Mouse (Mus musculus): ENCODE data around the gene Nphp1. TPM values are rescaled to one million over a fixed set of nuclear protein-coding genes. Genes with fewer than 3 reads are reported as not detected.

Gene Nphp1
- total and polyA plus RNA-seq, 2 experiments from 2014 or later, result 8.9 to 21.3 TPM

- Histone ChIP-seq H3K4me2 (ENCODE audit: low read depth, low read length) (no peak overlapping the region), H3K4me1 (ENCODE audit: control insufficient read depth, insufficient read depth) (no peaks in the 10 kb centered on the region), H3K9ac (replicated peaks; ENCODE audit: low read depth, low read length) (no peak overlapping the region), H3K27ac (ENCODE audit: low read depth) (no peak overlapping the region), H3K4me3 (ENCODE audit: low read depth, low read length) (no peak overlapping the region), H3K27me3 (ENCODE audit: control insufficient read depth, insufficient read depth, low read length) (no peaks in the 10 kb centered on the region), H3K9me3 (replicated peaks; ENCODE audit: control insufficient read depth, low read length) (no peaks in the 10 kb centered on the region), H3K36me3 (replicated peaks; ENCODE audit: control insufficient read depth, insufficient read depth, low read length) (no peaks in the 10 kb centered on the region)
- no peak for TF ChIP-seq EP300 (IDR thresholded peaks at IDR 0.05; ENCODE audit: low read depth)
- no peak for TF ChIP-seq CTCF (IDR thresholded peaks at IDR 0.05; ENCODE audit: low read depth)
- no peak for ATAC-seq (ENCODE audit: insufficient read depth, low read depth)
- WGBS, result 79% methylated on average over 3 of the region's 3 CpGs
- DNase-seq (ENCODE audit: low spot score), result no peak
Measured at GRCm38 (mm10) chr2:127714726-127715125, 74.0 kb downstream of the Nphp1 start.

GRCm38 (mm10) chr2:127708792-127709191, 79.9 kb downstream of the Nphp1 start:
- H3K4me2 ChIP-seq (ENCODE audit: low read depth, low read length), result no peak overlapping the region
- ATAC-seq (ENCODE audit: insufficient read depth, low read depth) (no peak), DNase-seq (ENCODE audit: low spot score) (no peak)
- no peak overlapping the region for H3K9ac ChIP-seq (replicated peaks; ENCODE audit: low read depth, low read length)
- no peak overlapping the region for H3K27ac ChIP-seq (ENCODE audit: low read depth)
- no peaks in the 10 kb centered on the region for H3K36me3 ChIP-seq (replicated peaks; ENCODE audit: control insufficient read depth, insufficient read depth, low read length)
- H3K9me3 ChIP-seq (replicated peaks; ENCODE audit: control insufficient read depth, low read length), result no peaks in the 10 kb centered on the region
- 82% methylated on average over 3 of the region's 3 CpGs for WGBS
- no peak for TF ChIP-seq CTCF (IDR thresholded peaks at IDR 0.05; ENCODE audit: low read depth)
- no peak for TF ChIP-seq EP300 (IDR thresholded peaks at IDR 0.05; ENCODE audit: low read depth)
- no peaks in the 10 kb centered on the region for H3K4me1 ChIP-seq (ENCODE audit: control insufficient read depth, insufficient read depth)
- no peak overlapping the region for H3K4me3 ChIP-seq (ENCODE audit: low read depth, low read length)
- H3K27me3 ChIP-seq (ENCODE audit: control insufficient read depth, insufficient read depth, low read length), result no peaks in the 10 kb centered on the region

- WGBS, result 54% methylated on average over 3 of the region's 3 CpGs
- H3K9me3 ChIP-seq (replicated peaks; ENCODE audit: control insufficient read depth, low read length), result no peaks in the 10 kb centered on the region
- no peak overlapping the region for H3K9ac ChIP-seq (replicated peaks; ENCODE audit: low read depth, low read length)
- no peaks in the 10 kb centered on the region for H3K36me3 ChIP-seq (replicated peaks; ENCODE audit: control insufficient read depth, insufficient read depth, low read length)
- no peak for DNase-seq (ENCODE audit: low spot score)
- H3K4me1 ChIP-seq (ENCODE audit: control insufficient read depth, insufficient read depth), result no peaks in the 10 kb centered on the region
- TF ChIP-seq CTCF (IDR thresholded peaks at IDR 0.05; ENCODE audit: low read depth), result no peak
- TF ChIP-seq EP300 (IDR thresholded peaks at IDR 0.05; ENCODE audit: low read depth), result no peak
- no peak overlapping the region for H3K4me2 ChIP-seq (ENCODE audit: low read depth, low read length)
- ATAC-seq (ENCODE audit: insufficient read depth, low read depth), result no peak
- H3K27me3 ChIP-seq (ENCODE audit: control insufficient read depth, insufficient read depth, low read length), result no peaks in the 10 kb centered on the region
- no peak overlapping the region for H3K27ac ChIP-seq (ENCODE audit: low read depth)
- H3K4me3 ChIP-seq (ENCODE audit: low read depth, low read length), result no peak overlapping the region
Measured at GRCm38 (mm10) chr2:127708060-127708459, 80.6 kb downstream of the Nphp1 start.

- ATAC-seq (ENCODE audit: insufficient read depth, low read depth) (no peak), DNase-seq (ENCODE audit: low spot score) (no peak)
- H3K27me3 ChIP-seq (ENCODE audit: control insufficient read depth, insufficient read depth, low read length), result no peaks in the 10 kb centered on the region
- TF ChIP-seq EP300 (IDR thresholded peaks at IDR 0.05; ENCODE audit: low read depth) (no peak), CTCF (IDR thresholded peaks at IDR 0.05; ENCODE audit: low read depth) (no peak)
- H3K27ac ChIP-seq (ENCODE audit: low read depth), result no peak overlapping the region
- no peak overlapping the region for H3K4me2 ChIP-seq (ENCODE audit: low read depth, low read length)
- H3K4me1 ChIP-seq (ENCODE audit: control insufficient read depth, insufficient read depth), result no peaks in the 10 kb centered on the region
- no peak overlapping the region for H3K4me3 ChIP-seq (ENCODE audit: low read depth, low read length)
- no peaks in the 10 kb centered on the region for H3K36me3 ChIP-seq (replicated peaks; ENCODE audit: control insufficient read depth, insufficient read depth, low read length)
- no peaks in the 10 kb centered on the region for H3K9me3 ChIP-seq (replicated peaks; ENCODE audit: control insufficient read depth, low read length)
- 78% methylated on average over 6 of the region's 6 CpGs for WGBS
- no peak overlapping the region for H3K9ac ChIP-seq (replicated peaks; ENCODE audit: low read depth, low read length)
Measured at GRCm38 (mm10) chr2:127705267-127705666, 83.4 kb downstream of the Nphp1 start.

Other genes starting within 250 kb of the Nphp1 start
- gene Prom2, start 247.4 kb downstream of the Nphp1 start, total RNA-seq (2014; rRNA removed; ENCODE audit: low replicate concordance), result 0.04 and 6.0 TPM in 2 replicates
- gene Prom2, start 247.4 kb downstream of the Nphp1 start, polyA plus RNA-seq (2015; fragmentation: Nextera tagmentation; extraction: Ambion mirVana), result 0.03 and 0.08 TPM in 2 replicates
- gene Zfp661, start 201.8 kb downstream of the Nphp1 start, total RNA-seq (2014; rRNA removed; ENCODE audit: low replicate concordance), result 0.69 and 3.6 TPM in 2 replicates
- gene Zfp661, start 201.8 kb downstream of the Nphp1 start, polyA plus RNA-seq (2015; fragmentation: Nextera tagmentation; extraction: Ambion mirVana), result 1.4 and 1.6 TPM in 2 replicates
- 48.8 and 109 TPM in 2 replicates for gene Mrps5, start 201.7 kb downstream of the Nphp1 start, total RNA-seq (2014; rRNA removed; ENCODE audit: low replicate concordance)
- gene Mrps5, start 201.7 kb downstream of the Nphp1 start, polyA plus RNA-seq (2015; fragmentation: Nextera tagmentation; extraction: Ambion mirVana), result 150 and 156 TPM in 2 replicates
- 8.2 and 11.3 TPM in 2 replicates for gene Mal, start 132.2 kb downstream of the Nphp1 start, total RNA-seq (2014; rRNA removed; ENCODE audit: low replicate concordance)
- 1.7 and 2.5 TPM in 2 replicates for gene Mal, start 132.2 kb downstream of the Nphp1 start, polyA plus RNA-seq (2015; fragmentation: Nextera tagmentation; extraction: Ambion mirVana)
- gene Mall, start 59.0 kb downstream of the Nphp1 start, total RNA-seq (2014; rRNA removed; ENCODE audit: low replicate concordance), result 13.0 and 17.6 TPM in 2 replicates
- 7.0 and 7.4 TPM in 2 replicates for gene Mall, start 59.0 kb downstream of the Nphp1 start, polyA plus RNA-seq (2015; fragmentation: Nextera tagmentation; extraction: Ambion mirVana)
- 4.6 and 13.3 TPM in 2 replicates for gene Mtln, start 3.6 kb upstream of the Nphp1 start, total RNA-seq (2014; rRNA removed; ENCODE audit: low replicate concordance)
- 63.3 and 65.0 TPM in 2 replicates for gene Mtln, start 3.6 kb upstream of the Nphp1 start, polyA plus RNA-seq (2015; fragmentation: Nextera tagmentation; extraction: Ambion mirVana)
- 17.7 and 20.8 TPM in 2 replicates for gene Bub1, start 43.0 kb upstream of the Nphp1 start, total RNA-seq (2014; rRNA removed; ENCODE audit: low replicate concordance)
- 8.4 and 9.0 TPM in 2 replicates for gene Bub1, start 43.0 kb upstream of the Nphp1 start, polyA plus RNA-seq (2015; fragmentation: Nextera tagmentation; extraction: Ambion mirVana)
- gene Acoxl, start 50.0 kb upstream of the Nphp1 start, total RNA-seq (2014; rRNA removed; ENCODE audit: low replicate concordance), result not detected in 2 replicates
- 0.37 TPM in 2 replicates for gene Acoxl, start 50.0 kb upstream of the Nphp1 start, polyA plus RNA-seq (2015; fragmentation: Nextera tagmentation; extraction: Ambion mirVana)

Data from heart, postnatal 0 days (tissue).